Mouse (Mus musculus): ENCODE data around the gene Cpeb1.

Gene Cpeb1

GRCm38 (mm10) chr7:81326043-81326442 lies 129.2 kb downstream of the Cpeb1 start:
- DNase-seq, result no peak

DNA sequence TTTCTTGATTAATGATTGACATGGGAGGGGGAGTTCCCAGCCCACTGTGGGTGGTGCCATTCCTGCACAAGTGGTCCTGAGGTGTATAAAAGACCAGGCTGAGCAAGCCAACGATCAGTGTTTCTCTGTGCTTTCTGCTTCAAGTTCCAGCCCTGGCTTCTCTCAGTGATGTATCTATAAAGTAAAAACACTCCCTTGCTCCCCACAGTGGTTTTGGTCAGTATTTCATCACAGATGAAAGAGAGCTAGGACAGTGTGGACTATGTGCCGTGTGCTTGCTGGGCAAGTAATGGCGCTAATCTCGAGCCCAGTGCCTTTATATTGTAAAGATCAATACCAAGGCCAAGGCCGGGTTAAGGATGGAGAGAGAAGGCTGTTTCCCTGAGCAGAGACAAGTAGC lies 133.5 kb downstream of the Cpeb1 start:
- no peak for DNase-seq

GRCm38 (mm10) chr7:81319749-81320148 lies 135.5 kb downstream of the Cpeb1 start:
- DNase-seq, result no peak

DNA sequence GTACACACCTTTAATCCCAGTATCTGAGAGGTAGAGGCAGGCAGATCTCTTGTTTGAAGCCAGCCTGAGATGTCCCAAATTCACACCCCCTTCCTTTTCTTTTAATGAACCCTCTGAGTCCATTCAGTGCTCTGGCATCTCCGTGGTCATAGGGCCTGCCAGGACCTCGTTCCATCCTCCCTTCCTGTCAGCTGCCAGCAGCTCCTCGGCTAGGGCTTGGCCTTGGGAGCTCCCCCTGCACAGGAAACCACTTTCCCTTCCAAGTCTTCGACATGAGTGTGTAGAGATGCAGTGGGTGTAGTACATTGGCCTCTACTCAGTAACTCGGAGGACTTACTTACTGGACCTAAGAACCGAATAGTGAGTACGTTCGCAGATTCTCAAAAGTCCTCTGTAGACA lies 139.7 kb downstream of the Cpeb1 start:
- no peak for DNase-seq

GRCm38 (mm10) chr7:81311581-81311980 lies 143.7 kb downstream of the Cpeb1 start:
- no peak for DNase-seq

- no peak for DNase-seq
Measured at GRCm38 (mm10) chr7:81311130-81311529, 144.1 kb downstream of the Cpeb1 start.

GRCm38 (mm10) chr7:81309247-81309646 lies 146.0 kb downstream of the Cpeb1 start:
- DNase-seq, result no peak

DNA sequence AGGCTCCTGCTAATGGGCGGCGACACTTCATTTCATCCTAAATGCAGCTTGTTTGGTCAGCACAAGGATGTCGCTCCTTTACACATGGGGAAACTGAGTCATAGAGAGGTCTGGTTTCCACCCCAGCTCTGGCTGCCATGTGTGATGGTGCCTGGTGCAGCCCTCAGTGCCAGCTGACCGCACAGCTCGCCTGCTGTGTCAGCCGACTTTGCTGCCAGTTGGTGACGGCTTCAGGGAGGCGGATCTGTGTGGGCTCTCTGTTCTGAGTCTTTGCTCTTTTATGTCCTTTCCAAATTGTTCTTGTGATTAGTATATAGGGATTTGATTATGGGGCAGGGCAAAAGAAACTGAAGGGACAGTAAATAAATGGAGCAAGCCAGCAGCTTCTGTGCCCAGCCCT lies 147.5 kb downstream of the Cpeb1 start:
- peak; percentile 6 for DNase-seq

DNA sequence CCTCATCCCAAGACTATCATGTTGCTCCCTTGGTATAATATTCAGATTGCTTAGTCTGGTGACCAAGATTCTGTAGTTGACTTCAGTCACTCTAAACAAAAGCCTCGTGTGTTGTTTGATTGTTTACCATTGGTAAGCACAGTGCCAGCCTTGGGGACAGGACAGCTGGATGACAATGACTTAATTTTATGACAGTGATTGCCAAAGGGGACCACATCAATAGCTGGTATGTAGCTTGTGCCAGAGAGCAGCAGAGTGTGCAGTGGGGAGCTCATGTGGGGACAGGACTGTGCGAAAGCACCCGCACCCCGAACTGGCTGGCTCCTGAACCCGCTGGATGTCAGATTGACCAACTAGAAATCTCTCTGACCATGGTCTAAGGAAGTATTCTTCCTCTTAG lies 150.6 kb downstream of the Cpeb1 start:
- no peak for DNase-seq

DNA sequence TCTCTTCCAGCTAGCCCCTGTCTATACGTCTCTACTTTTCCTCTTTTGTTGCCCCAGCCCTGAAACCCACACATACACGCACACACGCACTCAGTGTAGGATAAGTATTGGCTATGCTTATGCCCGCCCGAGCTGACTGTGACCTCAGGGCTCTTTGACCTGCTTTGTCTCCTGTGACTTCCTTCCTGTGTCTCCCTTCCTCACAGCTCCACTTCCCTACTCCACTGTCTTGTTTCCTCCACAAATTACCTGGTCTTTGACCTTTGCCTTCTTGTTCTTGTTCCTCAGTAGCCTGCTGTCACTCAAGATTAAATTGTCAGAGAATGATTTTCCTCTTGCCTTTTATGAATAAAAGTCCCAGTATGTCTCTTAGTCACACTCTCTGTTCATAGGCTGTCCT lies 151.2 kb downstream of the Cpeb1 start:
- no peak for DNase-seq

GRCm38 (mm10) chr7:81303682-81304081 lies 151.6 kb downstream of the Cpeb1 start:
- DNase-seq, result no peak

DNA sequence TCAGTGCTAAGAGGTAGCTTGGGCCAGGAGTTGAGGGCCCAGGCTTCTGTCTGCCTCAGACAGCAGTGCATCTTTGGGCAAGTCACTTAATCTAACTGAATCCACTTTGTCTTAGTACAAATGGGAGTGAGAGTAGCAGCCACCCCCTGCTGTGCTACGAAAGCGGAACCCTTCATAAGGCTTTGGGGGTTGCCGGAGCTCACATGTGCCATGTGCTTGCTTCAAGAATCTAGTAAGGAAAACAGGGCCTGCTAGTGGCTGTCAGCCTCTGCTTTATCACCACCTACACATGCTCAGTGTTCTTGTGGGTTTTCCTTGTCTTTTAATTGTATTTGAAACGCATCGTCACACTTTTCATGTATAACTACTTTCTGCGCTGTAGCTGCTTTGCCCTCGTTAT lies 153.9 kb downstream of the Cpeb1 start:
- DNase-seq, result no peak

DNA sequence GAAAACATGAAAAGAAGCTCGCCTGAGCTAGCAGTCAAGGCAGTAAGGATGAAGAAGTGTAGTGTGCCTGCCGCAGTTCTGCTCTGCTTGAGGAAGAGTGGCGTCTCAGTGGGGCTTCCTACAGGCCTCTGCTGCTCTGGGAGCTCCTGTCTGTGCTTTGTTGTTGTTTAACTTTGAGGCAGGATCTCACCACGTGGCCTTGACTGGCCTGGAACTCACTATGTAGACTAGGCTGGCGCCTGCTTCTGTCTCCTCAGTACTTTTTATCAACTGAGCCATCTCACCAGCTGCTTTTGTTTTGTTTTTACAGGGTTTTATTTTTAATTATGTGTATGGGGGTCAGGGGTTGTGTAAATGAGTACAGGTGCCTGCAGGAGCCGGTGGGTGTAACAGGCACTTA lies 157.1 kb downstream of the Cpeb1 start:
- DNase-seq, result no peak

Measured in cerebellum, adult 11 months (tissue).